Mouse (Mus musculus): ENCODE results near the gene Rasd1. TPM values are rescaled to one million over a fixed set of nuclear protein-coding genes. Genes with fewer than 3 reads are reported as not detected.

The Rasd1 gene
- polyA plus RNA-seq, 1 experiment from 2014 or later, result 1.2 TPM

- Histone ChIP-seq H3K27me3 (no peaks in the 10 kb centered on the region), H3K27ac (replicated peaks) (no peak overlapping the region), H3K4me3 (no peak overlapping the region), H3K9me3 (no peaks in the 10 kb centered on the region), H3K4me2 (no peak overlapping the region), H3K36me3 (no peaks in the 10 kb centered on the region), H3K4me1 (replicated peaks) (peaks cover 4% of the 10 kb centered on the region; the same call in 1 of the 2 replicates), H3K9ac (no peak overlapping the region)
- no peak for ATAC-seq (ENCODE audit: low FRiP score, low read depth)
- 65% methylated on average over 9 of the region's 9 CpGs for WGBS
Observed at GRCm38 (mm10) chr11:59932560-59933337, 32.0 kb downstream of the Rasd1 start.

GRCm38 (mm10) chr11:59930031-59930430 is 34.7 kb downstream of the Rasd1 start:
- no peak overlapping the region for H3K9ac ChIP-seq
- ATAC-seq (ENCODE audit: low FRiP score, low read depth), result no peak
- WGBS, result 34% methylated on average over 4 of the region's 4 CpGs
- H3K27ac ChIP-seq (replicated peaks), result no peak overlapping the region
- no peaks in the 10 kb centered on the region for H3K9me3 ChIP-seq
- no peak overlapping the region for H3K4me2 ChIP-seq
- H3K4me3 ChIP-seq, result no peak overlapping the region
- H3K4me1 ChIP-seq (replicated peaks), result peaks cover 4% of the 10 kb centered on the region; the same call in 1 of the 2 replicates
- no peaks in the 10 kb centered on the region for H3K27me3 ChIP-seq
- no peaks in the 10 kb centered on the region for H3K36me3 ChIP-seq

DNA sequence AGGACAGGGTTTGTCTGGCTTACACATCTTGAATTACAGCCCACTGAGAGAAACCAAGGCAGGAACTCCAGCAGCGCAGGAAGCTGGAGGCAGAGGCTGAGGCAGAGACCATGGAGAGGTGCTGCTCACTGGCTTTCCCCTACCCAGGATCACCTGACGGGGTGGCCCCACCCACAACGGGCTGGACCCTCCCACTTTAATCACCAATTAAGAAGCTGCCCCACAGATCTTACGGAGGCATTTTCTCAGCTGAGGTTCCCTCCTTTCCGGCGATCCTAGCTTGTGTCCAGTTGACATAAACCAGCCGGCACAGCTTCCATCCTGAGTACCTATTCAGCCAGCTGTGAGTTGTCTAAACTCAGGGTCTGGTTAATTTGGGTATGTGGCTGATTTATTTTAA is 43.5 kb downstream of the Rasd1 start:
- H3K4me2 ChIP-seq, result no peak overlapping the region
- no peak overlapping the region for H3K27ac ChIP-seq (replicated peaks)
- H3K36me3 ChIP-seq, result no peaks in the 10 kb centered on the region
- H3K4me1 ChIP-seq (replicated peaks), result no peaks in the 10 kb centered on the region
- no peak for ATAC-seq (ENCODE audit: low FRiP score, low read depth)
- no peak overlapping the region for H3K4me3 ChIP-seq
- no peaks in the 10 kb centered on the region for H3K27me3 ChIP-seq
- 19% methylated on average over 7 of the region's 7 CpGs for WGBS
- H3K9ac ChIP-seq, result no peak overlapping the region
- H3K9me3 ChIP-seq, result no peaks in the 10 kb centered on the region

DNA sequence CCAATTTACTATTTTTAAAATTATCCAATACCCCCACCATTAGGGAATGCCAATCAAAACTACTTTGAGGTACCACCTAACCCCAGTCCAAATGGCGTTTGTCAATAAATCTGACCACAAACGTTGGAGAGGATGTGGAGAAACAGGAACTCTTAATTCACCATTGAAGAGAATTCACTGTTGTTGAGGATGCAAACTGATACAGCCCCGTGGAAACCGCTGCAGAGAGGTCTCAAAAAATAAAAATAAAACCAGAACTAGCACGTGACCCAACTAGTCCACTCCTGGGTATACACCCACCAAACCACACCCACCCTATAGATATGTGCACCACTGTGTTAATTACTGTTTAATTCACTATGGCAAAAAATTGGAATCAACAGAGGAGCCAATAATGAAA is 44.4 kb downstream of the Rasd1 start:
- Histone ChIP-seq H3K4me2 (no peak overlapping the region), H3K4me3 (no peak overlapping the region)

GRCm38 (mm10) chr11:59919401-59919800 is 45.3 kb downstream of the Rasd1 start:
- ATAC-seq (ENCODE audit: low FRiP score, low read depth), result no peak
- Histone ChIP-seq H3K9ac (no peak overlapping the region), H3K4me2 (no peak overlapping the region), H3K9me3 (no peaks in the 10 kb centered on the region), H3K4me3 (no peak overlapping the region), H3K27me3 (no peaks in the 10 kb centered on the region), H3K27ac (replicated peaks) (no peak overlapping the region), H3K4me1 (replicated peaks) (no peaks in the 10 kb centered on the region), H3K36me3 (no peaks in the 10 kb centered on the region)
- WGBS, result 79% methylated on average over 3 of the region's 3 CpGs

More for the DNA sequence above, 44.4 kb downstream of the Rasd1 start:
- H3K27me3 ChIP-seq, result no peaks in the 10 kb centered on the region
- no peak overlapping the region for H3K9ac ChIP-seq
- ATAC-seq (ENCODE audit: low FRiP score, low read depth), result no peak
- WGBS, result 78% methylated on average over 5 of the region's 5 CpGs
- H3K9me3 ChIP-seq, result no peaks in the 10 kb centered on the region
- H3K36me3 ChIP-seq, result no peaks in the 10 kb centered on the region
- no peak overlapping the region for H3K27ac ChIP-seq (replicated peaks)
- no peaks in the 10 kb centered on the region for H3K4me1 ChIP-seq (replicated peaks)

DNA sequence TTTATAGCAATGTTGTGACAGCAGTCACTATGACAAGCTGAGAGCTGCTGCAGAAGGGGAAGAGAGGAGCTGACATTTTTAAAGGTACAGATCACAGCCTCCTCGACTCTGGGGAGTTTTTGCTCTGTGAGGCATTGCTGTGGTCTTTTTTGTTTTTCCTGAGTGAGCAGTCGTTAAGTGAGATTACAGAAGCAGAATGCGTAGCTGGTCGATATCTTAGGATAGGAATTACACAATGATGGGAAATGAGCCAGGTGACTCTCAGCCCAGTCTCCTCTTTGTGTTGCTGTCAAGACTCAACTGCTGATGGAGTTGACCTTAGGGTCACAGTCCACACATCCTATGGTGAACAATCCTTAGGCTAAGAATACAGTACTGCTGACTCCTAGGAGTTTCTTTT is 46.7 kb downstream of the Rasd1 start:
- ATAC-seq (ENCODE audit: low FRiP score, low read depth), result no peak
- H3K4me3 ChIP-seq, result no peak overlapping the region
- 45% methylated on average over 4 of the region's 4 CpGs for WGBS
- no peak overlapping the region for H3K9ac ChIP-seq
- H3K27ac ChIP-seq (replicated peaks), result no peak overlapping the region
- H3K36me3 ChIP-seq, result no peaks in the 10 kb centered on the region
- no peak overlapping the region for H3K4me2 ChIP-seq
- H3K4me1 ChIP-seq (replicated peaks), result no peaks in the 10 kb centered on the region
- no peaks in the 10 kb centered on the region for H3K27me3 ChIP-seq
- H3K9me3 ChIP-seq, result no peaks in the 10 kb centered on the region

DNA sequence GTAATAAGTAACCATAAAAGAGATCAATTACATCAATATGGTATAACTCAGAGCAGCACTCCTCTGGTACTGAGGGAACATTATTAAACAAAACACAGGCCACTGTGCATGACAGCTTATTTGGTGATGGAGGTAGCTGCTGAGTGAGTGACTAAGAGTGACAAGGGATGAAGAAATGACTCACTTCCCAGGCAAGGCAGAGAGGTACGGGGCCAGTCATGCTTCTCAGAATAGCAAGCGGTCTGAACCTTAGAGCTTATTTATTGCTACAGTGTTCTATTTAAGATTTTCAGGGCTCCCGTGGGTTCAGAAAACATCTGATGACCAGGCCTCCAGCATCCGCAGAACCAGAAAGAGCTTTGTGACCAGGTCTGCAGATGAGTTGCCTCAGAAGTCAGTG is 51.0 kb downstream of the Rasd1 start:
- H3K4me1 ChIP-seq (replicated peaks), result no peaks in the 10 kb centered on the region
- 92% methylated on average over 4 of the region's 4 CpGs for WGBS
- no peak overlapping the region for H3K4me3 ChIP-seq
- no peak overlapping the region for H3K9ac ChIP-seq
- no peaks in the 10 kb centered on the region for H3K27me3 ChIP-seq
- H3K36me3 ChIP-seq, result no peaks in the 10 kb centered on the region
- no peak for ATAC-seq (ENCODE audit: low FRiP score, low read depth)
- no peak overlapping the region for H3K4me2 ChIP-seq
- H3K27ac ChIP-seq (replicated peaks), result no peak overlapping the region
- no peaks in the 10 kb centered on the region for H3K9me3 ChIP-seq

Other genes starting within 250 kb of the Rasd1 start
- gene Pld6, start 177.3 kb downstream of the Rasd1 start, polyA plus RNA-seq (2015; fragmentation: Nextera tagmentation; extraction: Ambion mirVana), result 15.1 and 16.4 TPM in 2 replicates
- gene Flcn, start 154.9 kb downstream of the Rasd1 start, polyA plus RNA-seq (2015; fragmentation: Nextera tagmentation; extraction: Ambion mirVana), result 42.4 and 44.8 TPM in 2 replicates
- 70.3 and 74.8 TPM in 2 replicates for gene Nt5m, start 125.5 kb downstream of the Rasd1 start, polyA plus RNA-seq (2015; fragmentation: Nextera tagmentation; extraction: Ambion mirVana)
- gene Cops3, start 125.1 kb downstream of the Rasd1 start, polyA plus RNA-seq (2015; fragmentation: Nextera tagmentation; extraction: Ambion mirVana), result 183 and 185 TPM in 2 replicates
- 38.0 and 38.2 TPM in 2 replicates for gene Med9, start 16.7 kb downstream of the Rasd1 start, polyA plus RNA-seq (2015; fragmentation: Nextera tagmentation; extraction: Ambion mirVana)
- gene Pemt, start 81.5 kb upstream of the Rasd1 start, polyA plus RNA-seq (2015; fragmentation: Nextera tagmentation; extraction: Ambion mirVana), result 8.9 and 9.7 TPM in 2 replicates
- 32.5 and 33.2 TPM in 2 replicates for gene Rai1, start 140.1 kb upstream of the Rasd1 start, polyA plus RNA-seq (2015; fragmentation: Nextera tagmentation; extraction: Ambion mirVana)